Mouse (Mus musculus): ENCODE results near the gene Pkdcc.

DNA sequence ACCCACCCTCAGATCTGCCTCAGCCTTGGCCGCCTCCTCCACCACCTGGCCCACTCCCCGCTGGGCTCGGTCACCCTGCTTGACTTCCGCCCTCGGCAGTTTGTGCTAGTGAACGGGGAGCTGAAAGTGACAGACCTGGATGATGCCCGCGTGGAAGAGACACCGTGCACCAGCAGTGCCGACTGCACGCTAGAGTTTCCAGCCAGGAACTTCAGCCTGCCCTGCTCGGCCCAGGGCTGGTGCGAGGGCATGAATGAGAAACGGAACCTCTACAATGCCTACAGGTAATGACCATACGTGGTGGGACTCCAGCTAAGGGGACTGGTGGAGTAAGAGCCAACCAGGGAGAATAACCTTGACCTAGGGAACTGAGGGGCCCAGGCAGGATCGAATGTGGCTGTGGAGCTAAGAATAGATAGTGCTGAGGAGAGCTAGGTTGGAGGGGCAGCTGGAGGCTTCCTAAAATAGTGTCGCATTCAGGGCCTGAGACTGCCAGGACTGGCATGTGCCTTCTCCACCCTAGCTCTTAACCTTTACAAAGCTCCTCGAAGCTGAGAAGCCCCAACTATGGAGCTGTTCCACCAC is 6.0 kb downstream of the Pkdcc start:
- TF ChIP-seq POLR2A (IDR thresholded peaks at IDR 0.05; ENCODE audit: low read depth, low read length) (no peak), CTCF (conservative IDR thresholded peaks at IDR 0.05; ENCODE audit: insufficient read depth, insufficient read length, low read depth, low read length) (no peak)
